Mouse (Mus musculus): ENCODE data around the gene Arl4c. TPM values are rescaled to one million over a fixed set of nuclear protein-coding genes. Genes with fewer than 3 reads are reported as not detected.
A peak's percentile ranks its signal among the peaks of the same experiment; 100 is the strongest.

The Arl4c gene
- total RNA-seq, 1 experiment from 2014 or later = 34.1 TPM

GRCm38 (mm10) chr1:88668846-88669810, 32.9 kb downstream of the Arl4c start:
- no peak for ATAC-seq (replicated peaks in 1 of 2; ENCODE audit: insufficient read depth in 1 of 2, low FRiP score in 2 of 2, low TSS enrichment in 1 of 2, low read depth in 1 of 2, poor library complexity in 2 of 2, severe bottlenecking in 2 of 2)

GRCm38 (mm10) chr1:88668353-88668752, 33.7 kb downstream of the Arl4c start:
- no peak for ATAC-seq (replicated peaks in 1 of 2; ENCODE audit: insufficient read depth in 1 of 2, low FRiP score in 2 of 2, low TSS enrichment in 1 of 2, low read depth in 1 of 2, poor library complexity in 2 of 2, severe bottlenecking in 2 of 2)

- no peak for ATAC-seq (replicated peaks in 1 of 2; ENCODE audit: insufficient read depth in 1 of 2, low FRiP score in 2 of 2, low TSS enrichment in 1 of 2, low read depth in 1 of 2, poor library complexity in 2 of 2, severe bottlenecking in 2 of 2)
Observed at GRCm38 (mm10) chr1:88664623-88665022, 37.4 kb downstream of the Arl4c start.

GRCm38 (mm10) chr1:88662736-88663135, 39.3 kb downstream of the Arl4c start:
- no peak for ATAC-seq (replicated peaks in 1 of 2; ENCODE audit: insufficient read depth in 1 of 2, low FRiP score in 2 of 2, low TSS enrichment in 1 of 2, low read depth in 1 of 2, poor library complexity in 2 of 2, severe bottlenecking in 2 of 2)

- ATAC-seq (replicated peaks in 1 of 2; ENCODE audit: insufficient read depth in 1 of 2, low FRiP score in 2 of 2, low TSS enrichment in 1 of 2, low read depth in 1 of 2, poor library complexity in 2 of 2, severe bottlenecking in 2 of 2) = no peak
Observed at GRCm38 (mm10) chr1:88661209-88661608, 40.8 kb downstream of the Arl4c start.

- ATAC-seq (replicated peaks in 1 of 2; ENCODE audit: insufficient read depth in 1 of 2, low FRiP score in 2 of 2, low TSS enrichment in 1 of 2, low read depth in 1 of 2, poor library complexity in 2 of 2, severe bottlenecking in 2 of 2) = peak in 1 of 2 experiments; percentile 22; a peak in 1 of 4 replicates
Observed at GRCm38 (mm10) chr1:88658290-88658857, 43.6 kb downstream of the Arl4c start.

GRCm38 (mm10) chr1:88656096-88656480, 45.9 kb downstream of the Arl4c start:
- ATAC-seq (replicated peaks in 1 of 2; ENCODE audit: insufficient read depth in 1 of 2, low FRiP score in 2 of 2, low TSS enrichment in 1 of 2, low read depth in 1 of 2, poor library complexity in 2 of 2, severe bottlenecking in 2 of 2) = no peak

DNA sequence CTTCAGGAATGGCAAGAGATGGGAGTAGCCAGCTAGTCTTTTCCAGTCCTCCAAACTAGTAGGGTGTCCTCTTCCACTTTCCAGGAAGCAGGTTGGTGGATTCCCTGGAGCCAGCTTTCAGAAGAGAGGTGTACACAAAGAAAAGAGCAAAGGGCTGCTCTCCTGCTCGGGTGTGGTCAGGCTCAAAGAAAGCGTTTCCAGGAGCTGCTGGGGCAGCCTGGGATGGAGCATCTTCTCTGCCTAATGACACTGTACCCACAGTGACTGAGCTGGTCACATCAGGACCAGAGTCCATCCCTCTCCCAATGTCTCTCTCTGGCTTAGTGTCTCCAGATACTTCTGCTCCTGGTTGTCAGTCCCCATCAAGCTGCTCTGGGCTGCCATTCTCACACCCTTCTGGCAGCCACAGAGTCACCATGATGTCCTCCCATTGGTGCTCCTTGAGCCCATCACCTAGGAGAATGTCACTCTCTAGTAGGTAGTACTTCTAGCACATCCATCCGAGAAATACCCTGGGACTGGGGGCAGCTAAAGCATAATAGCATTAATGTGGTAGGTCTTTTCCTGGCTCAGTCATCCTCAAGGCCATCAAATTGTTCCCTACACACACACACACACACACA, 46.4 kb downstream of the Arl4c start:
- ATAC-seq (replicated peaks in 1 of 2; ENCODE audit: insufficient read depth in 1 of 2, low FRiP score in 2 of 2, low TSS enrichment in 1 of 2, low read depth in 1 of 2, poor library complexity in 2 of 2, severe bottlenecking in 2 of 2) = no peak

- peak; percentile 86 to 87 for ATAC-seq (replicated peaks in 1 of 2; ENCODE audit: insufficient read depth in 1 of 2, low FRiP score in 2 of 2, low TSS enrichment in 1 of 2, low read depth in 1 of 2, poor library complexity in 2 of 2, severe bottlenecking in 2 of 2)
Observed at GRCm38 (mm10) chr1:88654521-88655472, 47.2 kb downstream of the Arl4c start.

DNA sequence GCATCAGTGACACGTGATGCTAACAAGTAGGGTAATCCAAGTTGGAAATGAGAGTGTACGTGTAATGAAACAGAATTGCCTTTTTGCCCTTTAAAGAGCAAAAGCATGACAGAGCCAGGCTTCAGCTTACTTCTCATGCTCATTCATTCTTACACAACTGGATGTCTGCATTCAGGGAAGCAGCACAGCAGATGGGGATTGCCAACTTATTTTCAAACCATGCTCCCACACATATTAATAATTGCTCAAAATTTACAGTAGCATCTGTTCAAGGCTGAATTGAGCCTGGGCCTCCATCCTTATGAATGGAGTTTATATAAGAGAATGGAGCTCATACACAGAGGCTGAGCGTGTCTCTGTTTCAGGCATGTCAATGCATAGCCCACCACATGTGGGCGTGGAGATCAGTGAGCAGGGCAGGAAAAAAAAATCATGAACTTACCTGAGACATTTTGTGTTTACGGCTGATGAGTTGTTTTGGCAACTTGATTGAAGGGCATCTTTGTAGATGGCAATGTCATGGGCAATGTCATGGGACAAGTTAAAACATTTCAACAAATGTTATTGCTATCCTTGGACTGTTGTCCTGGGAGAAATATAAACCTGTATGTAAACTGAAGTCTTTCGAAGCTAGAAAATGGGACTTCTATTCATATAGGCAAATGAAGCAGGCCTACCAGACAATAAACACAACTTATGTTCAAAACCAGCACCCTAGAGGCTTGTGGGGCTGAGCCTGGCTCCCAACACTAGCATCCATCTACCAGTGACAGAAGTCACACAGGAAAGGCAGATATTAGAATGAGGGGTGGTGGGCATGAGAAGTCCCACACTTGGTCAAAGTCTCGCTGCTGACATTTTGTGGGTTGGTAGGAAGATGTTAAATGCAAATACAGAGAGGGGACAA, 48.2 kb downstream of the Arl4c start:
- no peak for ATAC-seq (replicated peaks in 1 of 2; ENCODE audit: insufficient read depth in 1 of 2, low FRiP score in 2 of 2, low TSS enrichment in 1 of 2, low read depth in 1 of 2, poor library complexity in 2 of 2, severe bottlenecking in 2 of 2)

DNA sequence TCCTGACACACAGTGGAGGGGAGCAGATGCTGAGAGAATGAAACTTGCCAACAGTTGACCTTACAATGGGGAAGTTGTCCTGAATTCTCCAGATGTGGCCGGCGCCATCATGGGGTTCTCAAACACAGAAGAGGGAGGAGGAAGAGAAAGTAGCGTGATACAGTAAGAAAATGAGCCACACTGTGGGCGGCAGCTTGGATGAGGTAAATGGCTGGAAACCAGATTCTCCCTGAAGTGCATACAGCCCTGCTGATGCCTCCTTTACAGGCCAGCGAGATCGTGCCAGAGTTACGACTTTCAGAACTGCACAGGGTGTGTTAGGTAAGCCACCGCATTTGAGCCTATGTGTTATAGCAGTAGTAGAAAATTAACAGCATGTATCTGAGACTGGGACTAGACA, 49.3 kb downstream of the Arl4c start:
- no peak for ATAC-seq (replicated peaks in 1 of 2; ENCODE audit: insufficient read depth in 1 of 2, low FRiP score in 2 of 2, low TSS enrichment in 1 of 2, low read depth in 1 of 2, poor library complexity in 2 of 2, severe bottlenecking in 2 of 2)

GRCm38 (mm10) chr1:88651668-88652067, 50.4 kb downstream of the Arl4c start:
- ATAC-seq (replicated peaks in 1 of 2; ENCODE audit: insufficient read depth in 1 of 2, low FRiP score in 2 of 2, low TSS enrichment in 1 of 2, low read depth in 1 of 2, poor library complexity in 2 of 2, severe bottlenecking in 2 of 2) = no peak

DNA sequence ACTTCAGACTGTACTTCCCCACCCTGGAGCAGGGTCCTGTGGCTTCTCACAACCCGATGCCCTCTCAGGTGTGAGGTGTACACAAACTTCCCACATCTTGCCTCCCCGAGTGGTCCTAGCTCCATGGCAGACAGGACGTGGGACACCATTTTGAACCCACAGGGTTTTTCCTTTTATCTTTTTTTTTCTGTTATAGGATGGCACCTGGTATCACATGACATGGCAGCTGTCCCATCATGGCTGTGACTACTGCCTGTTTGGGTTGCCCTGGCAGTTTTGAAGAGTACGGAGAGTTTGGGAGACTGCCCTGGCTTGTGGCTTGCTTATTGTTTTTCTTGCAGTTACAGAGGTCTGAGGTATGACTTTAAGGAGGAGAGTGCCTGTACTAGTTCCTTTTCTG, 53.3 kb downstream of the Arl4c start:
- no peak for ATAC-seq (replicated peaks in 1 of 2; ENCODE audit: insufficient read depth in 1 of 2, low FRiP score in 2 of 2, low TSS enrichment in 1 of 2, low read depth in 1 of 2, poor library complexity in 2 of 2, severe bottlenecking in 2 of 2)

DNA sequence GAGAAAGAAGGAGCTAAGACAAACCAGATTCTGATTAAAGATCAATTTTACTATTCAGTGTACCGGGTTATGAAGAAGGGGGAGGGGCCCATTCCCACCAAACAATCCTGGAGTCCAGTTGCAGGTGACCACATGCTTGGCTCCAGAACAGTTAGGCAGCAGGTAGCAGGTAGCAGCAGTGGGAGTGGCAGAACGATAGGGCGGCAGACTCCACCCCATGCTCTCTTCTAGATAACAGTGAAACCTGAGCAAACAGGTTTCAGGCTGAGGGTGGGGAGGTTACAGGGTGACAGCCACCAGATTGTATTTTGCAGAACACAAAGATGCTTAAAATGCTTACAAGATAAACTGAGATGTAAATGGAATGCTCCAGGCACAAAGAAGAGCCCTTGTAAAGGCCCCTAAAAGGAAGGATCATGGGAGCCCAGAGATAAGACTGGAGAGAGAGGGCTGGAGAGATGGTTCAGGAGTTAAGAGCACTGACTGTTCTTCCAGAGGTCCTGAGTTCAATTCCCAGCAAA, 56.4 kb downstream of the Arl4c start:
- ATAC-seq (replicated peaks in 1 of 2; ENCODE audit: insufficient read depth in 1 of 2, low FRiP score in 2 of 2, low TSS enrichment in 1 of 2, low read depth in 1 of 2, poor library complexity in 2 of 2, severe bottlenecking in 2 of 2) = no peak

GRCm38 (mm10) chr1:88644417-88644816, 57.6 kb downstream of the Arl4c start:
- no peak for ATAC-seq (replicated peaks in 1 of 2; ENCODE audit: insufficient read depth in 1 of 2, low FRiP score in 2 of 2, low TSS enrichment in 1 of 2, low read depth in 1 of 2, poor library complexity in 2 of 2, severe bottlenecking in 2 of 2)

- no peak for ATAC-seq (replicated peaks in 1 of 2; ENCODE audit: insufficient read depth in 1 of 2, low FRiP score in 2 of 2, low TSS enrichment in 1 of 2, low read depth in 1 of 2, poor library complexity in 2 of 2, severe bottlenecking in 2 of 2)
Observed at GRCm38 (mm10) chr1:88643181-88643823, 58.7 kb downstream of the Arl4c start.
